Mouse (Mus musculus) spleen, postnatal 4 days (tissue): ENCODE measurements at regions not wholly inside any gene's neighbourhood (a gene's known extent, or its start where the extent isn't known, plus 50 kb on each side); places are given as distances from the start of the nearest gene placed in this dataset.

Experiments
- DNase-seq, 2 experiments: peaks; one replicate each; pipeline ENCODE4 v3.0.0; 2022; ENCODE audit warnings: low spot score in 2 of 2

- DNase-seq: no peak
These were observed 50.8 kb upstream of the Ptpn13 start for GRCm38 (mm10) chr5:103374162-103374561.

GRCm38 (mm10) chr5:103373089-103373488, 51.9 kb upstream of the Ptpn13 start:
- no peak for DNase-seq

- DNase-seq: no peak
These were observed 54.5 kb upstream of the Ptpn13 start for GRCm38 (mm10) chr5:103370456-103370855.

GRCm38 (mm10) chr5:103368993-103369392, 56.0 kb upstream of the Ptpn13 start:
- DNase-seq: no peak

GRCm38 (mm10) chr5:103367201-103367671, 57.8 kb upstream of the Ptpn13 start:
- DNase-seq: no peak

- DNase-seq: no peak
These were observed 59.1 kb upstream of the Ptpn13 start for GRCm38 (mm10) chr5:103365700-103366448.

- no peak for DNase-seq
These were observed 59.9 kb upstream of the Ptpn13 start for GRCm38 (mm10) chr5:103364791-103365699.

- no peak for DNase-seq
These were observed 64.2 kb upstream of the Ptpn13 start for GRCm38 (mm10) chr5:103360775-103361247.

- DNase-seq: no peak
These were observed 64.6 kb upstream of the Ptpn13 start for GRCm38 (mm10) chr5:103360360-103360759.

GRCm38 (mm10) chr5:103357558-103357957, 67.4 kb upstream of the Ptpn13 start:
- no peak for DNase-seq

- DNase-seq: no peak
These were observed 68.5 kb upstream of the Ptpn13 start for GRCm38 (mm10) chr5:103356500-103356899.

GRCm38 (mm10) chr5:103355372-103356300, 69.4 kb upstream of the Ptpn13 start:
- DNase-seq: no peak

- DNase-seq: no peak
These were observed 81.1 kb upstream of the Ptpn13 start for GRCm38 (mm10) chr5:103343869-103344268.

GRCm38 (mm10) chr5:103341456-103341855, 83.5 kb upstream of the Ptpn13 start:
- DNase-seq: no peak

GRCm38 (mm10) chr5:103340626-103341025, 84.4 kb upstream of the Ptpn13 start:
- no peak for DNase-seq

- no peak for DNase-seq
These were observed 88.1 kb upstream of the Ptpn13 start for GRCm38 (mm10) chr5:103336689-103337490.

- no peak for DNase-seq
These were observed 88.9 kb upstream of the Ptpn13 start for GRCm38 (mm10) chr5:103335916-103336688.

- no peak for DNase-seq
These were observed 98.6 kb upstream of the Ptpn13 start for GRCm38 (mm10) chr5:103326412-103326811.

- DNase-seq: no peak
These were observed 104.7 kb upstream of the Ptpn13 start for GRCm38 (mm10) chr5:103320341-103320740.
